ENCODE assay signal across 11 mouse cellular contexts in the genomic region with DNA sequence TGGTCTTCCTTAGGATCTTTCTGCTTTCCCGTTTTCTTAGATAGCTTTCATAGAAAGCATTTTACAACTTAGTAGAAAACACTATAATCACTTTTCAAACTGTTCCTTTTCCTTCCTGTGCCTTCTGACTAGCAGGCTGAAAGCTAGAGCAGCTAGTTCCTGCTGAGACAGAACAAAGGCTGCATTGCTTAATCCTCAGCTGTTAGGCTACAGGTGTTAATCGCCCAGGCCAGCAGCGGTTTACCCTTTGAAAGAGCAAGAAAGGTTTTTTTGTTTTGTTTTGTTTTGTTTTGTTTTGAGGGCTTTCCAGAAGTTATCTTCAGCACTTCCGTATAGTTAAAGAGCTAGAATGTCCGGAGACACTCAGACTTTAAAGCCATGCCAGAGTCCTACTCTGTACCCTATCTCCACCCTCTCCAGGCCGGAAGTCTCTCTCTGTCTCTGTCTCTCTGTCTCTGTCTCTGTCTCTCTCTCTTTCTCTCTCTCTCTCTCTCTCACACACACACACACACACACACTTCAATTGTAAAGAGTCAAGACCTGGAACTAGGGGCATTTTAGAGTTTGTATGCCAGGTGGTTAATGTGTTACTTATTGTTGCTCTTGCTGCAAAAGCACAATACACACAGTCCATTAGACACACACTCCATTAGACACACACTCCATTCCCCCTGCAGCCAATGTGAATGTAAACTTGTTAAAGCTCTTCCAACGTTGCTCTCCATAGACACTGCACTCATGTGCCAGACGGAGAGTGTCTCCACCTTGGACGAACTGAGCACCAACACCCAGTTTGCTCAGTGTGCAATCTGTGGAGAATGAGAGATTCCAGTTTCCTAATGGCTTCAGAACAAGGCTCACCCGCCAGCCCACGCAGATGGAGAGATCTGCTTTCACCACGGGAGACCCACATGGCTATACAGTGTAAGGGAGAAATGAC. TPM values are rescaled to one million over a fixed set of nuclear protein-coding genes. Genes with fewer than 3 reads are reported as not detected.
DNase-seq lines count a peak whose midpoint lies in the region; ATAC-seq and TF ChIP-seq lines count a peak whose summit lies in the region.
"Had no signal": no experiment of that assay in that cellular context is flagged by ENCODE, and none has a peak within 500 bp of the region (broad histone marks: within the 10 kb centered on the region; RNA-seq: fewer than 3 reads in every experiment).

No protein-coding gene starts in this region.

- 17% methylated on average over 12 of the region's 12 CpGs for WGBS in forebrain, embryonic 14.5 days
- 21% methylated on average over 12 of the region's 12 CpGs for WGBS in forebrain, embryonic 13.5 days
- 24% methylated on average over 12 of the region's 12 CpGs for WGBS in intestine, postnatal 0 days
- WGBS in liver, embryonic 16.5 days (ENCODE audit: insufficient replicate concordance) = 31% methylated on average over 12 of the region's 12 CpGs

- H3K36me3 ChIP-seq in forebrain, embryonic 14.5 days (ENCODE audit: control insufficient read depth, insufficient read depth, low read length) = no peaks in the 10 kb centered on the region
- H3K36me3 ChIP-seq in forebrain, embryonic 13.5 days (ENCODE audit: poor library complexity, severe bottlenecking) = no peaks in the 10 kb centered on the region
- H3K36me3 ChIP-seq in intestine, postnatal 0 days (ENCODE audit: control insufficient read depth, insufficient read depth) = no peaks in the 10 kb centered on the region
- no peaks in the 10 kb centered on the region for H3K36me3 ChIP-seq in liver, embryonic 16.5 days (ENCODE audit: control insufficient read depth, insufficient read depth)
- H3K36me3 ChIP-seq: limb, embryonic 13.5 days had no signal

- TF ChIP-seq CTCF in intestine, postnatal 0 days (IDR thresholded peaks at IDR 0.05; ENCODE audit: low read depth) = no peak

- H3K27me3 ChIP-seq in forebrain, embryonic 14.5 days (replicated peaks; ENCODE audit: control insufficient read depth, insufficient read depth, low read length) = no peaks in the 10 kb centered on the region
- no peaks in the 10 kb centered on the region for H3K27me3 ChIP-seq in forebrain, embryonic 13.5 days
- H3K27me3 ChIP-seq in intestine, postnatal 0 days (replicated peaks; ENCODE audit: control insufficient read depth, insufficient read depth, low read length) = no peaks in the 10 kb centered on the region
- no peaks in the 10 kb centered on the region for H3K27me3 ChIP-seq in liver, embryonic 16.5 days (ENCODE audit: control insufficient read depth, insufficient read depth, low read depth, low read length)
- H3K27me3 ChIP-seq: limb, embryonic 13.5 days had no signal

- H3K9ac ChIP-seq in forebrain, embryonic 14.5 days (ENCODE audit: low read length) = no peak overlapping the region
- no peak overlapping the region for H3K9ac ChIP-seq in forebrain, embryonic 13.5 days
- H3K9ac ChIP-seq in intestine, postnatal 0 days (ENCODE audit: low read depth, low read length) = no peak overlapping the region
- H3K9ac ChIP-seq in liver, embryonic 16.5 days (ENCODE audit: low read depth, low read length) = no peak overlapping the region
- H3K9ac ChIP-seq: limb, embryonic 13.5 days had no signal

- peak; percentile 27 for DNase-seq in forebrain, embryonic 14.5 days (ENCODE audit: low spot score)
- peak; percentile 80 for DNase-seq in brain, adult 2 months (ENCODE audit: low read depth, low spot score)
- DNase-seq in testis, postnatal 10 days (ENCODE audit: low spot score) = no peak
- DNase-seq in heart, postnatal 14 days = no peak
- DNase-seq in ovary, adult 18-20 months (ENCODE audit: low spot score) = no peak
- DNase-seq: thymus, postnatal 4 days had no signal

- no peaks in the 10 kb centered on the region for H3K4me1 ChIP-seq in forebrain, embryonic 14.5 days (ENCODE audit: control insufficient read depth, insufficient read depth, low read length)
- H3K4me1 ChIP-seq in forebrain, embryonic 13.5 days = peaks cover 4% of the 10 kb centered on the region; the same call in 1 of the 2 replicates
- H3K4me1 ChIP-seq in intestine, postnatal 0 days (replicated peaks; ENCODE audit: control insufficient read depth, insufficient read depth, low read length) = no peaks in the 10 kb centered on the region
- no peaks in the 10 kb centered on the region for H3K4me1 ChIP-seq in liver, embryonic 16.5 days (ENCODE audit: control insufficient read depth, low read depth, low read length)

- no peak overlapping the region for H3K4me2 ChIP-seq in forebrain, embryonic 14.5 days (ENCODE audit: low read length)
- H3K4me2 ChIP-seq in forebrain, embryonic 13.5 days = no peak overlapping the region
- peak overlapping the region; percentile 32 for H3K4me2 ChIP-seq in intestine, postnatal 0 days (replicated peaks; ENCODE audit: low read depth)
- no peak overlapping the region for H3K4me2 ChIP-seq in liver, embryonic 16.5 days (ENCODE audit: low read depth, low read length)
- H3K4me2 ChIP-seq: limb, embryonic 13.5 days had no signal

- ATAC-seq in forebrain, embryonic 14.5 days = no peak
- no peak for ATAC-seq in forebrain, embryonic 13.5 days
- peak; percentile 89 for ATAC-seq in intestine, postnatal 0 days
- ATAC-seq in liver, embryonic 16.5 days (ENCODE audit: low read depth) = peak; percentile 77

- no peak overlapping the region for H3K4me3 ChIP-seq in forebrain, embryonic 14.5 days (ENCODE audit: low read depth, low read length)
- H3K4me3 ChIP-seq in forebrain, embryonic 13.5 days = no peak overlapping the region
- H3K4me3 ChIP-seq in intestine, postnatal 0 days (ENCODE audit: low read depth, low read length) = no peak overlapping the region
- H3K4me3 ChIP-seq in liver, embryonic 16.5 days (ENCODE audit: low read depth, low read length) = no peak overlapping the region
- H3K4me3 ChIP-seq: limb, embryonic 13.5 days had no signal

- H3K27ac ChIP-seq in forebrain, embryonic 14.5 days (ENCODE audit: low read depth, low read length) = no peak overlapping the region
- no peak overlapping the region for H3K27ac ChIP-seq in forebrain, embryonic 13.5 days
- 0 out of 2 replicates have a peak overlapping the region, but pooled peaks have one; percentile 11 for H3K27ac ChIP-seq in intestine, postnatal 0 days (ENCODE audit: low read depth, low read length)
- peak overlapping the region; percentile 62 for H3K27ac ChIP-seq in liver, embryonic 16.5 days (ENCODE audit: low read length)
- H3K27ac ChIP-seq: limb, embryonic 13.5 days had no signal

- intact Hi-C loops in heart, postnatal 14 days (cut with DNase I) = loop anchor here (10.0 kb wide), 1 partner anchor 57 kb away; no protein-coding TSS in a partner anchor

- H3K9me3 ChIP-seq in forebrain, embryonic 14.5 days (replicated peaks; ENCODE audit: control insufficient read depth, low read length) = no peaks in the 10 kb centered on the region
- no peaks in the 10 kb centered on the region for H3K9me3 ChIP-seq in forebrain, embryonic 13.5 days (replicated peaks)
- H3K9me3 ChIP-seq in intestine, postnatal 0 days (ENCODE audit: control insufficient read depth) = no peaks in the 10 kb centered on the region
- no peaks in the 10 kb centered on the region for H3K9me3 ChIP-seq in liver, embryonic 16.5 days (replicated peaks; ENCODE audit: control insufficient read depth, low read length)
- H3K9me3 ChIP-seq: limb, embryonic 13.5 days had no signal

RNA-seq across cellular contexts. Expression of gene Zfp280b, which starts 35.5 kb away (rescaled TPM):
- polyA plus RNA-seq in forebrain, embryonic 14.5 days (2014; fragmentation: Nextera tagmentation; extraction: Ambion mirVana) = 11.7 and 12.2 TPM in 2 replicates
- 15.7 and 16.1 TPM in 2 replicates for polyA plus RNA-seq in forebrain, embryonic 13.5 days (2015; fragmentation: Nextera tagmentation; extraction: Ambion mirVana)
- 7.4 and 8.9 TPM in 2 replicates for polyA plus RNA-seq in intestine, postnatal 0 days (2015; fragmentation: Nextera tagmentation; extraction: Ambion mirVana)
- polyA plus RNA-seq in liver, embryonic 16.5 days (2015; fragmentation: Nextera tagmentation; extraction: Ambion mirVana) = 11.3 TPM in 2 replicates
- total RNA-seq in heart, postnatal 14 days (2021) = 1 to 10 TPM; 8.6 to 9.5 TPM

RNA-seq across cellular contexts. Expression of gene Slc5a4b, which starts 42.8 kb away (rescaled TPM):
- polyA plus RNA-seq in forebrain, embryonic 14.5 days (2014; fragmentation: Nextera tagmentation; extraction: Ambion mirVana) = not detected in 2 replicates
- polyA plus RNA-seq in forebrain, embryonic 13.5 days (2015; fragmentation: Nextera tagmentation; extraction: Ambion mirVana) = not detected in 2 replicates
- polyA plus RNA-seq in intestine, postnatal 0 days (2015; fragmentation: Nextera tagmentation; extraction: Ambion mirVana) = 1.7 and 2.2 TPM in 2 replicates
- 0.11 and 0.18 TPM in 2 replicates for polyA plus RNA-seq in liver, embryonic 16.5 days (2015; fragmentation: Nextera tagmentation; extraction: Ambion mirVana)
- not detected for total RNA-seq in heart, postnatal 14 days (2021)
- polyA plus RNA-seq: gonadal fat pad, adult 2 months; limb, embryonic 13.5 days had no signal

Comparison
In these comparisons a context has a peak if more than half of its experiments do, and no peak if none do; other contexts are left out.
1. ATAC-seq: peak in intestine, postnatal 0 days (single experiment) and liver, embryonic 16.5 days (single experiment); none in forebrain, embryonic 14.5 days (single experiment) and forebrain, embryonic 13.5 days (single experiment).
2. DNase-seq: peak in forebrain, embryonic 14.5 days (single experiment) and brain, adult 2 months (single experiment); none in testis, postnatal 10 days (single experiment), heart, postnatal 14 days (0 of 2) and ovary, adult 18-20 months (single experiment).
3. H3K27ac ChIP-seq: peak in intestine, postnatal 0 days (single experiment) and liver, embryonic 16.5 days (single experiment); none in forebrain, embryonic 14.5 days (single experiment) and forebrain, embryonic 13.5 days (single experiment).